Mouse (Mus musculus) ES-Bruce4 (cell line): ENCODE data around the gene Gzmm.

ENCODE experiments used
- CTCF ChIP-seq: IDR thresholded peaks from one replicate; pipeline ENCODE4 v1.8.1; 2011; ENCODE audit warnings: low read depth, low read length
- POLR2A ChIP-seq: IDR thresholded peaks from one replicate; pipeline ENCODE4 v1.8.1; 2011; ENCODE audit warnings: low read length; ENCODE audit not compliant: insufficient read depth

- TF ChIP-seq CTCF: no peak
- no peak for TF ChIP-seq POLR2A
These were observed 20.5 kb downstream of the Gzmm start for GRCm38 (mm10) chr10:79709307-79709706.
